Mouse (Mus musculus): ENCODE measurements around the gene Sh2d2a.
"Not testable (repeated sequence)": the region's sequence is repeated elsewhere in the genome, so short reads cannot be mapped to it uniquely, and the experiment has no call there.

The Sh2d2a gene
- long read RNA-seq, experiment 1, full-length matches to known transcripts = 1 of 1 reads
- long read RNA-seq, experiment 1, partial matches to known transcripts = 0 of 1 reads
- long read RNA-seq, experiment 1, other reads (novel, unspliced or antisense) = 0 of 1 reads
- long read RNA-seq, experiment 2 = 0 reads

DNA sequence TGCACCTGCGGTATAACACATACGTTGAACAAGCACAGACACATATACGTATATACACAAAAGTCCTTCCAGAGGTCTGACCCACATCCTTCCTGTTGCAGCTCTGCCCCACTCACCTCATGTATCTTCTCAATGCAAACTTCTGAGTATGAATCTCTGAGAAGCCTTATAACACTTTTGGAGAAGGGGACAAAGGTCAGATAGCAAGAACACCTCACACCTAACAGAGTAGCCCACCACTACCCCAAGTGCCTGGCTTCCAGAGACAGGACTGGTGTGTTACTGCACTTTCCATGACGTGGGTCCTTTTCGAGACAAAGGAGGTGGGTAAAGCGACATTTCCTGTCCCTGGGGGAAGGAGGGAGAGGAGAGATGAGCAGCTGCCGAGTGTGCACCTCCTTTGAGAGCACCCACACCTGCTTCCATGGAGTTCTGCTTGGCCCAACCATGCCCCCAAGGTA, at the start of gene Sh2d2a:
Gene Sh2d2a (plus strand): TSS at position 106 of the 461 bp plus-strand sequence.
- intact Hi-C loops (cut with DNase I) = no loop called here

DNA sequence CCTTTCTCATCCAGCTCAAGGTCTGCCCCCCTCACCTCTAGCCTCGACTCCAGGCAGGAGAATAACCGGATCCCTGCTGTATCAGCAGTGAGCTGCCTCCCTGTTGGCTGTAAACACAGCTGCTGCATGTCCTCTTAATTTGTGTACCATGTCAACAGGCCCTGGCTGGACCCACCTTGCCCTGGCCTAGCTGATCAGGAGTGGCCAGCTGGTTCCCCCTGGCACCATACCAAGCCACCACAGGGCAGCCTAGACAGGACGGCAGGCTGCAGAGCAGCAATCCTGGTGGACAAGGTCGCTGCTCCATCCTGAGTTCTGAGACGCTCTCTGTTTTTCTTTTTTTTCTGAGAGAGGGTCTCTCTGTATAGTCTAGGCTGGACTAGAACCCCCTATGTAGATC, 44.9 kb upstream of the Sh2d2a start:
- intact Hi-C loops (cut with DNase I) = no loop called here

DNA sequence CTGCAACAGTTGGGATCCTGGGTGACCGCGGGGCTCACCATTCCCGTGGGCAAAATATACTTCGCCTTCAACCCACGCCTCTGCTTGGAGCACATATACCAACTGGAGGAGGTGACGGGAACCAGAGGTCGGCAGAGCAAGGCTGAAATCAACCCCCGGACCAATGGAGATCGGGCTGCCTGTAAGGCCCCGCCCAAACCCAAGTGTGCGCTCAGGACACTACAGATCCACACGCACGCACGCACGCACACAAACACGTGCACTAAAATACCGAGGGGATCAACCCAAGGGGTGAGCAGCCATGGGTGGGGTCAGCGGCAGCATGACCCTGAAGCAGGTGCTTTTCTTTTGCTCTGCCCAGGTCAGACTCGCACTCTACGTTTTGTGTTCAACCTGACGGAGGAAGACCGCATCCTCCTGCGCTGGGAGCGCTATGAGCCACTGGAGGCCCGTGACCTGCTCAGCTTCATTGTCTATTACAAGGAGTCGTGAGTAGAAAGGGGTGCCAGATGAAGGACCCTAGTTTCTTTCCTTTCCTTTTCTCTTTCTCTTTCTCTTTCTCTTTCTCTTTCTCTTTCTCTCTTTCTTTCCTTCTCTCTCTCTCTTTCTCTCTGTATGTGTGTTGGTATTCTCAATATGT, 42.4 kb upstream of the Sh2d2a start:
- intact Hi-C loops (cut with DNase I) = no loop called here

DNA sequence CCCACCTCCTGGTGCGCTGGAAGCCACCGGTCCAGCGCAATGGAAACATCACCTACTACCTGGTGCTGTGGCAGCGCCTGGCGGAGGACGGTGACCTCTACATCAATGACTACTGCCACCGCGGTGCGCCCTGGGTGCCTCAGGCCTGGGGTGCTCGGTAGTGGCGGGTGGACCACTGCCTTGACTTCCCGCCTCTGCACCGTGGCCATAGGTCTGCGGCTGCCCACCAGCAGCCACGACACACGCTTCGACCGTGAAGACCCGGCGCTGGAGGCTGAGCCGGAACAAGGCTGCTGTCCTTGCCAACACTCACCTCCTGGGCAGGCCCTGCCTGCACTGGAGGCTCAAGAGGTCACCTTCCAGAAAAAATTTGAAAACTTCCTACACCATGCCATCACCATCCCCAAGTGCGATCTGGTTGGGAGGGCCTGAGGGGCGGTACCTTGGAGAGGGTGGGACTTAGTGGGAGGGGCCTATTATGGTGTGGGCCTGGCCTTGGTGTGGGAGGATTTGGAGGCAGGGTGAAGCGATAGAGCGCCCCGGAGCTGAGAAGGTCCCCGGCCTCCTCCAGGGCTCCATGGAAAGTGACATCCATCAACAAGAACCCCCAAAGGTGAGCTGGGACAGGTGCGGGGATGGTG, 37.1 kb upstream of the Sh2d2a start:
- intact Hi-C loops (cut with DNase I) = no loop called here

DNA sequence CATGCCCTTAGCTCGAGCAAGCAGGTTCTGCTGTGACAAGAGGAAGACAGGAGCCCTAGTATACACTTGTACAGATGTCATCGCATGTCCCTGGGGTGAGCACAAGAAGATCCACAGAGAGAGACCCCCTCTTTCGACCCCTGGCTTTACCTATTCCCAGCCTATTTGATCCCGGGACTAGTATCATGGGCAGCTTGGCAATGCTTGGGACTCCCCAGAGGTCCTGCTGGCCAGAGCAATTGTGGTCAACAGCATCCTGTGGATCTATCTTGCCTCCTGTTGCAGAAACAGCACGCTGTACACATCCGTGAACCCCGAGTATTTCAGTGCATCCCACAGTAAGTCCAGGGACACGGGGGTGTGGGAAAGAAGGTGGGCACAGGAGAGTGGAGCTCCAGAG, 35.3 kb upstream of the Sh2d2a start:
- intact Hi-C loops (cut with DNase I) = no loop called here

DNA sequence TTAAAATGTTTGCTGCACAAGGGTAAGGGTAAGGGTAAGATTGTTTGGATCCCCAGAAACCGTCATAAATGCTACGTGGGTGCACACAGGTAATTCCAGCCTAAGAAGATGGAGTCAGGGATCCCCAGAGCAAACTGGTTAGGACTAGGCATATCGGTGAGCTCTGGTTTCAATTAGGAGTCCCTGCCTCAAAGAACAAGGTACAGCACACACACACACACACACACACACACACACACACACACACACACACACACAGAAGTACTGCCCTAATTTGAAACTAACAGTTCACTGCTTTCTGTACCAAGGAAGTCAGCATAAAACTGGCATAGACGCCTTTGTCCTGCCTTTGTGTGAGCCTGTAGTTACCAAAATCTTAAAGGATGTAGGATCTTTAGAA, 34.1 kb upstream of the Sh2d2a start:
- intact Hi-C loops (cut with DNase I) = no loop called here

DNA sequence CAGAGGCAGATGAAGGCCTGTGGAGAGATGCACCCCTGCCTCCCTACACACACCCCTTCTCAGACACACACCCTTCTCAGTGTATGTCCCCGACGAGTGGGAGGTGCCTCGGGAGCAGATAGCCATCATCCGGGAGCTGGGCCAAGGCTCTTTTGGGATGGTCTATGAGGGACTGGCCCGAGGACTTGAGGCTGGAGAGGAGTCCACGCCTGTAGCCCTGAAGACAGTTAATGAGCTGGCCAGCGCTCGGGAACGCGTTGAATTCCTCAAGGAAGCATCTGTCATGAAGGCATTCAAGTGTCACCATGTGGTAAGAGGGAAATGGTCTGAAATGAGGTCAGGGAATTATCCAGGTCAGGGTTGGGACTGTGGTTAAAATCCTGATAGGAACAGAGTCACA, 33.7 kb upstream of the Sh2d2a start:
- intact Hi-C loops (cut with DNase I) = no loop called here

DNA sequence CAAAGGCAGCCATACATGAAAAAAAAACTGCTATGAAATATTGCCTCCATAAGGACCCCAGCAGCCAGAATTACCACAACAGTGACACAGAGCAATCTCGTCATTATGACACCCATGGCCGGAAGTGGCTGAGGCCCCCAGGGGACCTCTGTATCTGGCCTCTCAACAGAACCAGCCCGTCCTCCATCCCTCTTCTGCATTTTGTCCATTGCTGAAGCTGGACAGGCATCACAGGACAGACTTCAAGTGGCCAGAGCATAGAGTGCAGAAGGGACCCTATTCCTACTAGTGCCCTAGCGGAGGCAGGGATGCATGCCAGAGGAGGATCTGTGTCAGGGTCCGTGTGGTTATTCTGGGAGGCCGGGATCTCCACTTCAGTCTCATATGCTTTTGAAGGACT, 30.4 kb upstream of the Sh2d2a start:
- intact Hi-C loops (cut with DNase I) = loop anchor here (2.0 kb wide), 2 partner anchors 21 to 45 kb away; partner anchors contain the start of gene Ntrk1

DNA sequence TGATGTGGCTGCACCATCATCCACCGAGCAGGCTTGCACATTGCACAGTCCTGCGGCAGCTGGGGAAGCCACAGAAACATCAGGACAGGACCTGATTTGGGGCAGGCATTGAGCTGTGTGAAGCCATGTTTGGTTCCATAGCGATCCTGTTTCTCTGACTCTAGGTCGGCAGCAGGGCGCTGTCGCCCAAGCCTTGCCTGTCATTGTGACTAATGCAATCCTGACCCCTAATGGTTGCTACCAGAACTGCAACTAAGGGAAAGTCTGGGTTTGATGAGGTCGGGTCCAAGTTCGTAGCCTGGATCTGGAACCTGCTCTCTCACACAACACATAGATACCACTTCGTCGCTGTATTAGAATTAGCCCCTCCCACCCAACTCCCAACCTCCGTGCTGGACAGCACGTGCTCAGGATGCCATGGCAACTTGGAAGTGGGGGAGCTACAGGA, 29.9 kb upstream of the Sh2d2a start:
- intact Hi-C loops (cut with DNase I) = loop anchor here (2.0 kb wide), 2 partner anchors 22 to 46 kb away; partner anchors contain the start of gene Ntrk1

DNA sequence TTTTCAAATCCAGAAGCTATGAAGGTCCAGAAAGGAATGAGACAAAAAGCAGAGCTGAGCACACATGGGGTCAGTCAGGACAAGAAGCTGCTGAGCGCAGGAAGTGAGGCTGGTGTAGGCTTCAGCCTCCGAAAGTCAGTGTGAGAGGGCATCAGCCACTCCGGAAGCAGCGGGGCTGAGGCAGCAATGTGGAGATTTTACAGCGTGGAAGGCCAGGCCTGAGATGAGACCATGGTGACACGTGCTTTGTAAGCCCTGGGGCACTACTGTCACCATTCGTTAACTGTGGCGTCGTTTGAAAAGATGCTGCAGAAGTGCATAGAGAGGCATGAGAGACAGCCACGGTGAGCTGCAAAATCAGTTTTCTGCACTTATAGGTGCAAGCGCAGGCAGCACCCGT, 28.3 kb upstream of the Sh2d2a start:
- intact Hi-C loops (cut with DNase I) = no loop called here

DNA sequence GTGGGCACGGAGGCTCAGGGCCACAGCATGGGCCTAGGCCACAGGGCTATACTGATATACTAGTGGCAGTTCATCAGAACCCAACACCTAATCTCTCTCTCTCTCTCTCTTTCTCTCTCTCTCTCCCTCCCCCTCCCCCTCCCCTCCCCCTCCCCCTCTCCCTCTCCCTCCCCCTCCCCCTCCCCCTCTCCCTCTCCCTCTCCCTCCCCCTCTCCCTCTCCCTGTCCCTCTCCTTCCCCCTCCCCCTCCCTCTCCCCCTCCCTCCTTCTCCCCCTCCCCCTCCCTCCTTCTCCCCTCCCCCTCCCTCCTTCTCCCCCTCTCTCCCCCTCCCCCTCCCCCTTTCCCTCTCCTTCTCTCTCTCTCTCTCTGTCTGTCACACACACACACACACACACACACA, 22.3 kb upstream of the Sh2d2a start, which contains the start of gene Pear1:
Gene Pear1 (minus strand): TSS at position 101 of the 400 bp plus-strand sequence.
- intact Hi-C loops (cut with DNase I) = not testable (repeated sequence)

DNA sequence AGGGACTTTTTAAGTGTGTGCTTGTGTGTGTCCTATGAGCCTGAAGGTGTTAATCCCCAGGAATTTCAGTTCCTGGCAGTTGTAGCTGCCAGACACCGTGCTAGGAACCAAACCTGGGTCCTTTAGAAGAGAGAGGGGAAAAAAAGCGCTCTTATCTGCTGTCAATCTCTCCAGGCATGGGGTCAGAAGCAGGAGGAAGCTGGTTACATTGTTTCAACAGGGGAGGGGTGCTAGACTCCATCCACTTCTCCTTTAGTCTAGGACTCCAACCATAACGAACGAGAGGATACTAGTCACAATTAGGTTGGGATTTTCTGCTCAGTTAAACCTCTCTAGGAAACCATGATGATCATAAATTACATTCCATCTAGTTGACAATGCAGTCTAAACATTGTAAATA, 18.1 kb upstream of the Sh2d2a start:
- intact Hi-C loops (cut with DNase I) = no loop called here

DNA sequence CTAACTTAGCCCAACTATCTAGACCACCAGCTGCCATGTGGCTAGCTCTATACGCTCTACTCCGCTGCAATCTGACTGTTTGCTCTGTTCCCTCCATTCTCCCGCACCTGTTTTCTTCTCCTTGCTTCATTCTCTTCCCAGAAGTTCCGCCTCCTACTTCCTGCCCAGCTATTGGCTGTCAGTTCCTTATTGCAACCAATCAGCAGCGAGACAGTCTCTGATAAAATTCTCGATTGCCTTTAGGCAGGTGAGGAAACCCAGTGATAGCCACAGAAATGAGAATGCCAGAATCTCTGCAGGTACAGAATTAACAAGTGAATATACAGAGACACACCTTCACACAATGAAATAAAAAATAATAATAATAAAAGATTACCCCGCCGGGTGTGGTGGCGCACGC, 17.5 kb upstream of the Sh2d2a start:
- intact Hi-C loops (cut with DNase I) = no loop called here

DNA sequence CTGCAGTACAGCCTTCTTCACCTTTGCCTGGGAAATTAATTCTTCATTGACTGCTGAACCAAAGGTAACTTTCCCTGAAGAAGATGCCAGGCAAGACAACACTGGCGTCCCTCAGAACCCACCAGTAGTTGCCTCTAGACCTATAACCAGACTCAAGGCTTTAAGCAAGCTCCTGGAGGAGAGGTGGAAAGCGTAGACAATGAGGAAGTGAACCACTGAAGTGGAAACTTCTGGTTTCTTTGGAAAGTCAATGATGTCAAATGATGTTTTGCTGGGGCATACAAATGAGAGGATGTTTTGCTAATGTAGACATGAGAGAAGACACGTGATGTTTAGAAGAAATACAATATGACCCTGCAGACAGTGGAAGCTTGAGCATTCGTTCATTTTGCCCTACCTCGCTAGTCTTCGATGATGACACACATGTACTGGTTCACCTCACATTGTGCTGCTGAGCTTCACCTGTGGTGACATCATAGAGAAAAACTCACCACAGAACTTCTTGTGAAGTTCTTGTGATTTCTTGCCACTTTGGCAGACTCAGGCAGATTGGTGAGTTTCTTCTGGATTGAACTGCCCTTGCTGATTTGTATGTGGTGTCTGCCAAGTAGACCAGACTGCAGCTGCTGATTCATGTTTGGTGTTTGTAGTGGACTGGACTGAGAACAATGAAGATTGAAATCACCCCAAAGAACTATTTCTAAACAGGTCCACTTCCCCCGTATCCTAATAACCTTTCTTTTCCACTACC, 14.3 kb upstream of the Sh2d2a start:
- intact Hi-C loops (cut with DNase I) = no loop called here

DNA sequence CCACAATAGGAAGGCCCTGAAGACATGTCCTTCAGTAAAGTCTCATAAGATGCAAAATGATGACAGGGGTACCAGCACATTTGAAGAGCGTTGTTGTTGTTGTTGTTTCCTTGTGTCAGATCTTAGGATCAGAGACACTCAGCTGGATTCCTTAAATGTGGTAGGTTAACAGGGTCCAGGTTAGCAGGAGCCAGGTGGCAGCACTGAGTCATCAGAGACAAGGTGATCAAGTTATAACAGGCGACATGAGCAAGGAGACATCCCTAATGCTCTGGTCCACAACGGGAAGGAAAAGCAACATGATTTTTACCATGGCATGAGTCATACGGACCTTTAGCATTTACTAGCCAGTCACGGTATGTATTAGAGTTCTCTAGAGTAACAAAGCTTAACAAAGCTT, 13.1 kb upstream of the Sh2d2a start:
- intact Hi-C loops (cut with DNase I) = no loop called here

DNA sequence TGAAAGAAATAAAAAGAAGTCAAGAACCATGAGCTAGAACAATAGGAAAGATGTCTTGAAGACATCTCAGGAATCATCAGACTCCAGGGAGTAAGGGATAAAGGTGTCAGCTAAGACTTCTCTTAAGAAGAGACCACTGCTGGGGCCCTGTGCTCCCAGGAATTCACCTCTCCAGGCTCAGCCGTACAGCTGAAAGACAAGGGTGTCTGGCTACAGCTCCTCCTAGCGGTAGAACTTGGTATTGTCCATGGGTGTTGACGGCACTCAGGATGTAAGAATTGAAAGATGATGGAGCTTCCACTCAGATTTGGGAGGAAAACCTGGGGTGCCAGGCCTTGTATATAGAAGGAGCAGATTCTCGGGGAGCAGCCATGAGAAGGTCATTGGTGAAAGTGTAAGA, 7.9 kb upstream of the Sh2d2a start:
- intact Hi-C loops (cut with DNase I) = loop anchor here (5.0 kb wide), 1 partner anchor 66 kb away; no protein-coding TSS in a partner anchor

DNA sequence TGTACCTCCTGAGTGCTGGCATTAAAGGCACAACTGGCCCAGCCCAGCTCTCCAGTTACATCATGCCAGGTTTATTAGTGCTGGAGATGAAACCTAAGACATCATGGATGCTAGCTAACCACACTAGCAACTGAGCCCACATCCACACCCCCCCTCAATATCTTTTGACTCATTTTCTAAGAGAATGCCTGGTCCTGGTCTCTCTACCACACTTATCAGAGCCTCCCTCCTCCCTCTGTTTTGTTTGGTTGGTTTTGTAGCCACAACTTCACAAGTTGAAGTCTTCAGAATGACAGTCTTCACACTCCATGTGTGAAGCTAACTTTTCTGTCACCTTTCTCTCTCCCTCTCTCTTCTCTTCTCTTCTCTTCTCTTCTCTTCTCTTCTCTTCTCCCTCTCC, 5.7 kb upstream of the Sh2d2a start:
- intact Hi-C loops (cut with DNase I) = no loop called here

DNA sequence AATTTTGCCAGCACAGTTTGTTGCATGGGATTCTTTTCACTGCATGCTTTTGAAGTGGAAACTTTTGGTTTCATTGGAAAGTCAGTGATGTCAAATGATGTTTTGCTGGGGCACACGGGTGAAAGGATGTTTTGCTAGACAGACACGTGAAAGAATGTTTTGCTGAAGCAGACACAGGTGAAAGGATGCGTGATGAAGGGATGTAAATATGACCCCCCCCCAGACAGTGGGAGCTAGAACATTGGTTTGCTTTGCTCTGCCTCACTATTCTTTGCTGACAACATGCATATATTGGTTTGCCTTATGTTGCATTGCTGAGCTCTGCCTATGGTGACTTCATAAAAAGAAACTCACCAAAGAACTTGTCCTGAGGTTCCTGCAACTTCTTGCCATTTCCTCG, 1.6 kb upstream of the Sh2d2a start:
- intact Hi-C loops (cut with DNase I) = no loop called here

DNA sequence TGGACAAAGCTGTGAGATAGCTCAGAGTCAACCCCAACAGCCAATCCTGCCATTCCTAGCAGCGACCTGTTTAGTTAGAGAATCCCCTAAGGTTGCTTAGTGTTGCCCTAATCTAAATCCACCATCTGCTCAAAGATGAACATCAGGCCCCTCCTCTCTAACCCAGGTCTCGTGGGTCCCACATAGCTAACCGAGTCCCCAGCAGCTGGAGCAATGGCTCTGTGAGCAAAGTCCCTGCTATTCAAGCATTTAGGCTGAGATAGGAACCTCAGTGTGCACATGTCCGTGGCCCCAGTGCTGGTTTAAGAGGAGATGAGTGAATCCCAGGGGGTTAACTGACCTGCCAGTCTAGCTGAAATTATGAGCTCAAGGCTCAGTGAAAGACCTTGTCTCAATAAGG, 369 bp upstream of the Sh2d2a start:
- intact Hi-C loops (cut with DNase I) = no loop called here

DNA sequence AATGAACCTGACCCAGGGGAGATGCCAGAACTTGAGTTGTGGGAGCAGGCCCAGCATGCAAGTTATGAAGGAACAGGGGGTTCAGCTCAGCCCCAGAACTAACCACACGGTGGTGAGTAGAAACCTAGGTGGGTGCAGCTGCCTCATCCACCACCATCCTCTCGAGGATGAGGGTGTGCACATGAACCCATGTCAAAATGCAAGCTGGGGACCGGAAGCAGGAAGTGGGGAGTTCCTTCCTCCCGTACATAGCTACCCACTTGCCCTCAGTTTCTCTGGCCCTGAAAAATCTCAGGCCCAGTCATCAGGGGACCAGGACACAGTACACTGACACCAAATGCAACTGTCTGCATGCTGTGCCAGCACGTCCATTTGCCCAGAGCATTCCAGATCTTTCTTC, 1.1 kb downstream of the Sh2d2a start:
- intact Hi-C loops (cut with DNase I) = no loop called here

DNA sequence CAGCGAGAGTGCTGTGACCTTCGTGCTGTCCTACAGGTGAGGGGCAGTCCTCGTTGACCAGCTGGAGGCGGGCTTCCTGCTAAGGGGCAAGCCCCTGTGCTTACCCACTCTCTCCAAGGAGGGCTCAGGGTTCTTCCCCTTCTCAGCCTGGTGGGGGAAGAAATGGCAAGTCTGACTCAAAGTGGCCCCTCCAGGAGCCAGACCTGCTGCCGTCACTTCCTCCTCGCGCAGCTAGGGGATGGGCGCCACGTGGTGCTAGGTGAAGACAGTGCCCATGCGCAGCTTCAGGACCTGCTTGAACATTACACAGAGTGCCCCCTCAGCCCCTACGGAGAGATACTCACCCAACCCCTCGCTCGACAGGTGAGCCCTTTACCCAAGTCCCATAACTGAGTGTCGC, 2.6 kb downstream of the Sh2d2a start:
- intact Hi-C loops (cut with DNase I) = no loop called here

Measured in adrenal gland (tissue).